Mouse (Mus musculus) embryo, embryonic 10 days (tissue): ENCODE measurements at regions not wholly inside any gene's neighbourhood (a gene's known extent, or its start where the extent isn't known, plus 50 kb on each side); places are given as distances from the start of the nearest gene placed in this dataset.

Experiments used
- DNase-seq: peaks from one replicate; pipeline ENCODE4 v3.0.0-alpha.2; 2015; ENCODE audit warnings: low spot score

- no peak for DNase-seq
These were observed 334.7 kb upstream of the Zfp462 start for GRCm38 (mm10) chr4:54610101-54610500.

- DNase-seq = peak; percentile 57
These were observed 332.6 kb upstream of the Zfp462 start for GRCm38 (mm10) chr4:54611990-54612980.

GRCm38 (mm10) chr4:54613076-54613475 is 331.8 kb upstream of the Zfp462 start:
- peak; percentile 36 for DNase-seq

GRCm38 (mm10) chr4:54613611-54614010 is 331.2 kb upstream of the Zfp462 start:
- peak; percentile 43 for DNase-seq

DNA sequence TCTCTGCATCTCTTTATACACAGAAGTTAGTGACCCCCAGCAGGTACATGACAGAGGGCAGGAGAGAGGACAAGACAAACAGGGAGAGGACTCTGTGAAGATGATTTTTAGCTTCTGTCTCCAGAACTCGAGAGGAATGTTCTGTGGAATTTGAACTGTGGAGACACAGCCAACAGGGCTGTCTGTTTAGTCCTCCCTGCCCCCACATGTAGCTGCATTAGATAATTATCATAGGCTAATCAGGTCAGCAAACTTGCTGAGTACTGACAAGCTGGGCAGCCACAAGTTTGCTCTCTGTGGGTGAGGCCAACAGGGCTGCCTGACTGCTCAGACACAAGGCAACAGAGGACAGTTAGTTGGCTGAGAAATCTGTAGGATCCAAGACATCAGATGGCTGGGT is 329.0 kb upstream of the Zfp462 start:
- peak; percentile 23 for DNase-seq

DNA sequence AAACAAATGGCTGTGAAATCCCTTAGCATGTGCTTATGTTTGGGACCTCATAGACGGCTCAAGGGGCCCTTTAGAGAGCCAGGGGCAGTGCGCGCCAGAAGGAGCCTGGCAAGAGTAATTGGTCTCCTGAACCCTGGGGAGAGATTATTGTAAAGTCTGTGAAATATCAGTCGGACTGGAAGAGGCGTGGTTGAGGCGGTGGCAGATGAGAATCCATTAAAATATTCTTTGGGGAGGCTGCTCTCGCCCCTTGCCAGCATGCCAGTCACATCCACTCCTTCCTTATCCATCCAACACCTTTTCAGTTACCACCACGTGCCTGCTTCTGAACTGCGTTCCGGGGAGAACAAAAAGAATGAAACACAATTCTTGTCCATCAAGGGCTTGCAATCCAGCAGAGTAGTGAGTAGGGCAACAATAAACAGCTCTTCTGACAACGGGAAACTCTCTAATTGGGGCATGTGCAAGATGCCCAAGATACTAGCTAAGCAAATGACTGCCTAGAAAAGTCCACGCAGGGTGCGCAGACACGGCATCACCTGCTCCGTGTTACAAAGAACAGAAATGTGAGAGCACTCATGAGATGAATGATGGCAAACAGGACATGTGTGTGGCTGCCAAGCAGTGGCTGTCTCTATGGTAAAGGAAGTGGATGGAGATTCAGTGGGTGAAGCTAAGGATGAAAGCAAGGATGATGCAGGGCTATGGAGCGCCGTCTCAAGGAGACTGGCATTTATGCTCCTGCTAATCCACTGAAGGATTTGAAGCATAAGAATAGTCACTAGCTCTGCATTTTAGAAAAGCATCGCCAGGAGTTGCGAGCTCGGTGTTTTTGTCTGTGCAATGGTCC is 320.6 kb upstream of the Zfp462 start:
- DNase-seq = no peak

DNA sequence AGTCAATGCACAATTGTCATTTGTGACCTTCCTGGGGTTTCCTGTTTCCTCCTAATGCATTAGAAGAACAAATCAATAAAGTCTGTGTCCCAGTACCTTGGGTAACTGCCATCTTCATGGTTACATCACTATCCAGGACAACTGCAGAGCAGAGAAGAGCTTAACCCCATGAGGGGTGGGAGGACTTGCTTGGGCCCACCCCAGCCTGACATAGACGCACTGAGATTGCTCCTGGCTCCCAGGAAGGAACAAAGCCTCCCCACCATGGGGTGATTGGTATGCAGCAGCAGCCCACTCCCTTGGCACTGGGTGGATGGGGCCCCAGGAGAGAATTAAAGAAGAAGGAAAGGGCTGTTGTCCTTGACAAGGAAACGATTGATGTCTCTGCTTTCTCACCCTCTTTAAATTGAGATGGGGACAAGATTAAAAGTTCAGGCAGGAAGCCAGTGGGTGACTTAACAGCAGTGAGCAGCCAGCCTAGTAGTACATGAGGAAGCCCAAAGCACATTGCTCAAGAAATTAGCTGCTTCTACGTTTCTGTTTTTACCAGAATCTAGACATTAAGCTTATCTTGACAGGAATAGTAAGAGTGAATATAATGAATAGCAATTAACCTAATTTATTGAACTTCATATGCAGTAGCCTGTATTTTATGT is 307.7 kb upstream of the Zfp462 start:
- DNase-seq = no peak

DNA sequence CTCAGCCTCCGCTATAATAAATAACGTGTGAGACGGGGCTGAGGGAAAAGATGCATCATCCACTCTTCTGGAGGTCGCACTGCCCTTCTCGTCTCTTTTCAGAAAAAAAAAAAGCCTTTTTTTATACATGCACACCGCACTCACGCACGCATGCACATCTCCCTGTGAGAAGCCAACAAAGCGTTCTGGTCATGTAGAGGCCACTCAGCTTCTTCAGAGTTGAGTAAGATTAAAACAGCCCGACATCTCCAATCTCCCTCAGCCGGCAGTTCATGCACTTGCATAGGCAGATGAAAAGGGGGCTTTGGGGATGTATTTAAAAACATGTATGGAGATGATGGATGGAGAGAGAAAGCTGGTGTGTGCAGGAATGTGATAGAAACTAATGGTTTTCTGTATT is 298.8 kb upstream of the Zfp462 start:
- DNase-seq = no peak

DNA sequence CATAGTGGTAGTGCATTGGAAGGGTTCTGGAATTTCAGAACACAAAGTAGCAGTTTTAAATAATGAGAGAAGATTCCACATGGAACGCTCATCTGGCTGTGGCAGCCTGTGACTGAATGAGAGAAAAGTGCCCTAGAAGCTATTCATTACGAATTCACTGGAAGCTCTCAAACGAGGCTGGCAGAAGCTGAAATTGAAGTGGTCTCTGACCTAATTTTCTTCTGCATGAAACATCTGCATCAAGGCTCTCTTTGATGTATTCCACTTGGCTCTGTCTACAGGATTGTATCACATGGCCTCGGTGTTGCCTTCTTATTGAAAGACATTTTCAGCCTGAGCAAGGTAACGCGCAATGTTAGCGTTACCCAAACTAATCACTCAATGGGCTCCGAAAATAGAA is 298.4 kb upstream of the Zfp462 start:
- no peak for DNase-seq

DNA sequence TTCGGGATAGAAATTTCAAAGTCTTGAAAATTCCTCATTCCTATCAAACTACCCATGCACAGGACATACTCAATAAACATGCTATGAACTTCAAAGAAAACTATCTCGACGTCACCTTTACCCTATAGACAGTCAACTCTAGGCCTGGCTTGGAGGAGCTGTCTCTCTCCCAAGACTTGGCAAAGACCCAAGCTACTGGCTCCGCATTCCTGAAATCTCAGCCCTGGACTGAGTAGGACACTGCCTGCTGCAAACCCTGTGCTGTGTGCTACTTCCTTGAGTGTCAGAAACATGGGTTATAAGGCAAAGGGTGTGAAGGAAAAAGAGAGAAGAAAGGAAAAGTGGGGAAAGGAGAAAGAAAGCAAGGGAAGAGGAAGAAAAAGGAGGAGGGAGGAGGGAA is 296.6 kb upstream of the Zfp462 start:
- DNase-seq = no peak

- no peak for DNase-seq
These were observed 293.2 kb upstream of the Zfp462 start for GRCm38 (mm10) chr4:54651646-54652110.

GRCm38 (mm10) chr4:54652111-54653021 is 292.5 kb upstream of the Zfp462 start:
- DNase-seq = peak; percentile 80

GRCm38 (mm10) chr4:54653097-54653776 is 291.6 kb upstream of the Zfp462 start:
- peak; percentile 21 for DNase-seq
